Mouse (Mus musculus): ENCODE measurements around the gene Hoxa3. TPM values are rescaled to one million over a fixed set of nuclear protein-coding genes. Genes with fewer than 3 reads are reported as not detected.

The Hoxa3 gene
- polyA plus RNA-seq, 1 experiment from 2014 or later: 0.32 TPM

- Histone ChIP-seq H3K36me3 (replicated peaks) (no peaks in the 10 kb centered on the region), H3K9ac (no peak overlapping the region), H3K27me3 (peaks cover 97% of the 10 kb centered on the region), H3K4me2 (no peak overlapping the region), H3K27ac (no peak overlapping the region), H3K4me3 (replicated peaks) (no peak overlapping the region), H3K4me1 (peaks cover 6% of the 10 kb centered on the region; the same call in 1 of the 2 replicates), H3K9me3 (no peaks in the 10 kb centered on the region)
- ATAC-seq (ENCODE audit: low FRiP score): no peak
- under 1% methylated on average over 42 of the region's 42 CpGs for WGBS
These were observed 44.7 kb downstream of the Hoxa3 start for GRCm38 (mm10) chr6:52168191-52169055.

GRCm38 (mm10) chr6:52167736-52168161, 45.4 kb downstream of the Hoxa3 start:
- Histone ChIP-seq H3K4me3 (replicated peaks) (no peak overlapping the region), H3K4me2 (no peak overlapping the region), H3K9ac (no peak overlapping the region), H3K4me1 (peaks cover 6% of the 10 kb centered on the region; the same call in 1 of the 2 replicates), H3K36me3 (replicated peaks) (no peaks in the 10 kb centered on the region), H3K9me3 (no peaks in the 10 kb centered on the region), H3K27me3 (peaks cover 97% of the 10 kb centered on the region), H3K27ac (no peak overlapping the region)
- 1% methylated on average over 14 of the region's 14 CpGs for WGBS
- no peak for ATAC-seq (ENCODE audit: low FRiP score)

- Histone ChIP-seq H3K36me3 (replicated peaks) (no peaks in the 10 kb centered on the region), H3K4me3 (replicated peaks) (no peak overlapping the region), H3K27ac (no peak overlapping the region), H3K4me1 (peaks cover under 1% of the 10 kb centered on the region; the same call in 1 of the 2 replicates), H3K4me2 (no peak overlapping the region), H3K9me3 (no peaks in the 10 kb centered on the region), H3K27me3 (peaks cover 95% of the 10 kb centered on the region), H3K9ac (no peak overlapping the region)
- WGBS: 18% methylated on average over 1 of the region's 1 CpGs
- ATAC-seq (ENCODE audit: low FRiP score): no peak
These were observed 46.0 kb downstream of the Hoxa3 start for GRCm38 (mm10) chr6:52167176-52167575.

GRCm38 (mm10) chr6:52166431-52167077, 46.6 kb downstream of the Hoxa3 start:
- no peaks in the 10 kb centered on the region for H3K36me3 ChIP-seq (replicated peaks)
- no peaks in the 10 kb centered on the region for H3K9me3 ChIP-seq
- peaks cover 95% of the 10 kb centered on the region for H3K27me3 ChIP-seq
- no peak overlapping the region for H3K4me2 ChIP-seq
- H3K9ac ChIP-seq: no peak overlapping the region
- H3K27ac ChIP-seq: no peak overlapping the region
- H3K4me3 ChIP-seq (replicated peaks): no peak overlapping the region
- 1% methylated on average over 4 of the region's 4 CpGs for WGBS
- no peak for ATAC-seq (ENCODE audit: low FRiP score)
- H3K4me1 ChIP-seq: no peaks in the 10 kb centered on the region; the same call in 1 of the 2 replicates

GRCm38 (mm10) chr6:52165441-52166370, 47.4 kb downstream of the Hoxa3 start:
- Histone ChIP-seq H3K4me2 (no peak overlapping the region), H3K9ac (no peak overlapping the region), H3K27ac (no peak overlapping the region), H3K27me3 (peaks cover 94% of the 10 kb centered on the region), H3K4me3 (replicated peaks) (no peak overlapping the region), H3K4me1 (no peaks in the 10 kb centered on the region; the same call in 1 of the 2 replicates), H3K36me3 (replicated peaks) (no peaks in the 10 kb centered on the region), H3K9me3 (no peaks in the 10 kb centered on the region)
- no peak for ATAC-seq (ENCODE audit: low FRiP score)
- under 1% methylated on average over 28 of the region's 28 CpGs for WGBS

GRCm38 (mm10) chr6:52164626-52165440, 48.3 kb downstream of the Hoxa3 start, which contains the start of gene Hoxa2:
Gene Hoxa2, minus strand, starts transcription at chr6:52164831.
- Histone ChIP-seq H3K4me2 (no peak within 1 kb of the TSS), H3K36me3 (replicated peaks) (no peaks in the 10 kb centered on the region), H3K4me3 (replicated peaks) (no peak within 1 kb of the TSS), H3K9ac (no peak within 1 kb of the TSS), H3K9me3 (no peaks in the 10 kb centered on the region), H3K27me3 (peaks cover 94% of the 10 kb centered on the region), H3K27ac (no peak within 1 kb of the TSS), H3K4me1 (no peaks in the 10 kb centered on the region; the same call in 1 of the 2 replicates)
- under 1% methylated on average over 25 of the region's 25 CpGs for WGBS
- no peak for ATAC-seq (ENCODE audit: low FRiP score)

- Histone ChIP-seq H3K4me3 (replicated peaks) (no peak overlapping the region), H3K36me3 (replicated peaks) (no peaks in the 10 kb centered on the region), H3K27ac (no peak overlapping the region), H3K9me3 (no peaks in the 10 kb centered on the region), H3K9ac (no peak overlapping the region), H3K4me2 (no peak overlapping the region), H3K4me1 (peaks cover 3% of the 10 kb centered on the region), H3K27me3 (peaks cover 95% of the 10 kb centered on the region)
- no peak for ATAC-seq (ENCODE audit: low FRiP score)
- under 1% methylated on average over 39 of the region's 39 CpGs for WGBS
These were observed 49.0 kb downstream of the Hoxa3 start for GRCm38 (mm10) chr6:52164051-52164625.

GRCm38 (mm10) chr6:52163366-52164031, 49.6 kb downstream of the Hoxa3 start:
- Histone ChIP-seq H3K9ac (no peak overlapping the region), H3K9me3 (no peaks in the 10 kb centered on the region), H3K36me3 (replicated peaks) (no peaks in the 10 kb centered on the region), H3K4me3 (replicated peaks) (no peak overlapping the region), H3K4me2 (no peak overlapping the region), H3K27me3 (peaks cover 97% of the 10 kb centered on the region), H3K4me1 (peaks cover 9% of the 10 kb centered on the region), H3K27ac (no peak overlapping the region)
- under 1% methylated on average over 17 of the region's 17 CpGs for WGBS
- no peak for ATAC-seq (ENCODE audit: low FRiP score)

- Histone ChIP-seq H3K27ac (no peak overlapping the region), H3K4me1 (peaks cover 16% of the 10 kb centered on the region), H3K4me2 (no peak overlapping the region), H3K9ac (no peak overlapping the region), H3K27me3 (peaks cover 97% of the 10 kb centered on the region), H3K36me3 (replicated peaks) (no peaks in the 10 kb centered on the region), H3K9me3 (no peaks in the 10 kb centered on the region), H3K4me3 (replicated peaks) (no peak overlapping the region)
- WGBS: under 1% methylated on average over 14 of the region's 14 CpGs
- no peak for ATAC-seq (ENCODE audit: low FRiP score)
These were observed 50.3 kb downstream of the Hoxa3 start for GRCm38 (mm10) chr6:52162611-52163365.

- Histone ChIP-seq H3K4me3 (replicated peaks) (no peak overlapping the region), H3K4me1 (peaks cover 16% of the 10 kb centered on the region), H3K27ac (no peak overlapping the region), H3K9ac (no peak overlapping the region), H3K36me3 (replicated peaks) (no peaks in the 10 kb centered on the region), H3K4me2 (no peak overlapping the region), H3K9me3 (no peaks in the 10 kb centered on the region), H3K27me3 (peaks cover 97% of the 10 kb centered on the region)
- 4% methylated on average over 1 of the region's 1 CpGs for WGBS
- ATAC-seq (ENCODE audit: low FRiP score): no peak
These were observed 51.1 kb downstream of the Hoxa3 start for GRCm38 (mm10) chr6:52162093-52162380.

All from forebrain, embryonic 12.5 days (tissue).